Mouse (Mus musculus): Measurements from ENCODE around the gene Meis1. TPM values are rescaled to one million over a fixed set of nuclear protein-coding genes. Genes with fewer than 3 reads are reported as not detected.

The Meis1 gene
- total RNA-seq, 4 experiments from 2014 or later, result 6.9 to 10.6 (median 7.7) TPM

DNA sequence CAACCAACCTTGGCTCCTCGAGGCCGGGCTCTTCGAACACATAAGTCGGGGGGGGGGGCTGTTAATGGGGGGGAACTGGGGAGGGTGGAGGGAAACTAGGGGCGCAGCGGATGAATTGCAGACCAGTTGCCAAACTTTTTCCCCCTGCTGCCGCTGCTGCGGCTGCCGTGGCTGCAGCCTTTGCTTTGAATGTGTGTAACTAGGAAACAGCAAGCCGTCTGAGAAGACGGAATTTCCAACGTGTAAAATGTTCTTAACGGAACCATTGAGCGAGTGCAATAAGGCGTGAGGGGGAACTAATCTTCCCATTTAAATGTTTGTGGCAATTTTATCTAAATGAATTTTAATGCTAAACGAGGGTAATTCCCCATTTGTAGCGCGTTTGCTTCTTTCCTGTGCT lies 140.8 kb downstream of the Meis1 start:
- no peak for DNase-seq (ENCODE audit: low spot score in 2 of 2)

DNA sequence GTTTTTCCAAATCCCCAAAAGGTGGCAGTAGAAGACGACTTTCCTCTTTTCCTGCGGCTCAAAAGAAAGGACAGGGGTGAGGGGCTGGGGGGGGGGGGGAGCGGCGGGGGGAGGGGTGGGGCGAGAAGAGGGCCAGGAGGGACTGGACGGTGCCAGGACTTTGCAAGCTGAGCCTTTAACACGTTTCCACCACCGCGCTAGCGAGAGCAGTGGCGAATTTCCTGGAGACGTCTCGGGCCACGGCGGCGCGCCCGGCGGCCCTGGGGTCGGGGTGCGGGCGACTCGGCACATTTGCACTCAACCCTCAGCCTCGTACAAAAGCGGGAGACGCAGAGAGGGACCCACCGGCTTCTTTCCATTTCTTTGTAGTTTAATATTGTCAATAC lies 141.2 kb downstream of the Meis1 start:
- no peak for DNase-seq (ENCODE audit: low spot score in 2 of 2)

DNA sequence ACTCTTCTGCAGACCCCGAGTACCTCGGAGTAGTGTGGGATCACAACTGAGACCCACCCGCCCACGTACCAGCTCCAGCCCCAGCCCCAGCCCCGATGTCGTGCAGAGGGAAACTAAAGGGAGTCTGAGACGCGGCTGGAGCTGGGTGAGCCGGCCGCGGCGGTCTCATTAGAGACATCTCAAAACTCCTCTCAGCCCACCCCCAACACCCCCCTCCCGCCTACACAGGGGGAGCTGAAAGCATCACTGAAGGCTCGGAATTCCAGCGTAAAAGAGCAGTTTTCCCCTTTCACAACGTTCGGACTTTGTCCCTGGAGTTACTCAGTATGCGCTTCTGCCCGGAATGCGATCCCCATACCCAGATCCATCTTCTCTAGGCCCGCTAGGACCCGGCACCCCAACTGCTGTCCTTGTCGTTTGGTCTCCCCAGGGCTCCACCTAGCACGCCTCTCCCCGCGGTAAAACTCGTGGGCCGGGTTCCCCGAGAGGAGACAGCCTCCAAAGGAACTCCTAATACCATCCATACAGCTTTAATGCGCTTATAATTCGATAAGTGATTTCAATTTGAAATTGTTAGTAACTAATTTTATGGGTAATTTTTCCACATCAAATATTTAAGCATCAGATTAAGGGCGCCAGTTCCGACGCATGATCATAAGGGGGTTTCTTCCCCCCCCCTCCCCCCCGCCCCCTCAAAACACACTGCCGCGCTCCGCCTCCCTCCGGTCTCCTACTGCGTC lies 141.7 kb downstream of the Meis1 start:
- no peak for DNase-seq (ENCODE audit: low spot score in 2 of 2)

DNA sequence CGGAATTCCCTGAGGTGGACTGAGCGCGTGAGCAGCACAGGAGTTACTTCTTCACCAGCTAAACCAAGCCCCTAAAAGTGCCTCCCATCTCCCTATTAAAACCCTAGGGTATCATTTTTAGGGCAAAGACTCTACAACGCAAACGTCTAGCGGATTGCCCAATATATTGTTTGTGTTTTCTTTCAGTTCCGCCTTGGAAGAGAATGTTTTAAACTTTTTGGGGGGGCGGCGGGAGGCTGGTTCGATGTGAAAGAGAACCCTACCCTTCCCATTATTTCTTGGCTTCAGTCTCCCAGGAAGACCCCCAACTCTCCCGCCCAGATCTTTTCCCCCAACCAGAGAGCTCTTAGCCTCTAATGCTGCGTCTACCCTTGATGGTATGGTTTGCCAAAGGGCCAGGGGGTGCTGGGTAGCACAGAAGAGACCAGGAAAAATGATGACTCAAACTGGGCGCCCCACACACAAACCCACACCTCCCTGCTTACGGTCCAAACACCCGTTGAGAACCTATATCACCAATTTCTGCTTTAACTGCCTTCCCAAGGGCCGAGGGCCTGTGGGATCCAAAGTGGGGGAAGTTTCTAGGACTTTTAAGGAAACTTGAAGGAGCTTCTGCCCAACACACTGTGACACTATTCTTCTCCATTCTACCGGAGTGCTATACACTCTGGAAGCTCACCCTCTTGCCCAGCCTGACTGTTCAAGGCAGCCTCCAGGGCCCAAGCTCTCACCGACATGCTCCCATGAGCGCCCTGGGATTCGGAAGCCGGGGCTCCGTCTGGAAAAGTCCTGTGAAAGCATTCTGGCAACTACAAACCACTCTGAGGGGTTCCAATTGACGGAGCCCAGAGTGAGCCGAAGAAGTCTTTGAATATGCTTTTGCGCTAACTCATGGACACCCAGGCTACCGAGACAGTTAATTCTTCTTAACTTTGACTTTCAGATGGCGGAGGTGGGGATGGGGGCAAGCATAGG lies 142.6 kb downstream of the Meis1 start:
- DNase-seq (ENCODE audit: low spot score in 2 of 2), result no peak

DNA sequence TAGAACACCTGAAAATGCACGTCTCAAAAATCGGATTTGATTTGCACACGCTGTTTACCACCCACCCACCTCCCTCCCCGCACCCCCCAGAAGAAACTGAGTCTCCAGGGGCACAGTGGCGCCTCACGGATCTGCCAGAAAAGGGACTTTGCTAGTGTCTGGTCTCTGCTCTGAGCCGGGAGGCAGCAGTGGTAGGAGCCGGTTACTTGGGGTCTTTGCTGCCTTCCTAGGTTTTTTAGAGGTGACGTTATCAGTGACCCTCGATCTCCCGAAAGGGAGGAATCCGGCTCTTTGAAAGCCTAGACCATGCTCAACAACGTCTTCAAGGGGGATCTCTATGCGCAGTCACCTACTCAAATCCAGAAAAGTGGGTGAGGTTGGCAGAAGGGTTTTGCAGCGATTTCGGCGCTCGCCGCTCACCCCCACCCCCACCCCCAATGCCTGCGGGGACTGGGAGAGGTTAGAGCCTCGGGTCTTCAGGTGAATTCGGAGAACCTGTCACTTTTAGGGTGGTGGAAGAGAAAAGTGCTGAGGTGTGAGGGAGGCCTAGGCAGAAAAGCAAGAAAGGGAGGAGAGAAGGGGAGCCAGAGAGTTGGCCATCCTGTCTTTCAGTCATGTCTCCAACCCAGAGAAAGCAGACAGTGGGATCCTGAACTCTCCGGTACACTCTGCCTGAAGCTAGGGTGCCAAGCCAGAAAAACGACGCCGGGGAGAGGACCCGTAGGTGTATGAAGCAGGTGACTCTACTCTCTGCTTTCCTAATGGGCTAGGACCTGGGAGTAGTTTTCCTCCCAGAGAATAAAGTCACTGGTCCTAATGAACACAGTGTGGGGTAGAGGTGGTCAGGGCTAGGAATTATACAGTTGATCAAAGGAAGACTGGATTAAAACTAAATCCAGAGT lies 143.5 kb downstream of the Meis1 start:
- DNase-seq (ENCODE audit: low spot score in 2 of 2), result no peak

DNA sequence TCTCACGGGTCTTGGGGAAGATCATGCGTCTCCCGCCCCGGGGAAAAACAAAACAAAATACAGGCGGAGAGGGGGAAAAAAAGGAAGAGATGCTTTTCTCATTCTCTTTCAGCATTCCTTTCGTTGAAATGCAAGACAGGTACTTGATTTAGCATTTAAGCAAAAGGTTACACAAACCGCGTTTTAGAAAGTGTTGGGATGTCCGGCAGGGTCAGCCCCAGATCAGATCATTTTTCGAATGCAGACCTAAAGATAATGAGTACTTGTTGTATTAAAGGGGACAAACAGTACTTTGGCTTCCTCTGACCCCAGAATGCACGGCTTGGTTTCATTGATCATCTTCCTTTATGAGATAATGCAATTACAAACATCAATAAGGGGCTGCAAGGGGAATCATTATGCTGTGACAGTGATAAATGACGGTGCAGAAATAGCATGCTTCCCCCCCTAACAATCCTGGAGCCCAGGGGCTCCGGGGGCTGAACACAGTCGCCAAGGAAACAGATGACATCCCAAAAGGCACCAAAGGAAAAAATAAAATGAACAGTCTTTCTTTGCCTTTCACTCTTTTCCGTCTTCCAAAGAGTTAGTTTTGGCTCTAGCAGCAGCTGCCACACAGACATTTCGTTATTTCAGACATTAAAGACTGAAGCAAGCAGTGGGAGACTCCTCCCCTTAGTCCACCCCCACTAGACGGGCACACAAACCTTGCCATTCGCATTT lies 144.3 kb downstream of the Meis1 start:
- no peak for DNase-seq (ENCODE audit: low spot score in 2 of 2)

DNA sequence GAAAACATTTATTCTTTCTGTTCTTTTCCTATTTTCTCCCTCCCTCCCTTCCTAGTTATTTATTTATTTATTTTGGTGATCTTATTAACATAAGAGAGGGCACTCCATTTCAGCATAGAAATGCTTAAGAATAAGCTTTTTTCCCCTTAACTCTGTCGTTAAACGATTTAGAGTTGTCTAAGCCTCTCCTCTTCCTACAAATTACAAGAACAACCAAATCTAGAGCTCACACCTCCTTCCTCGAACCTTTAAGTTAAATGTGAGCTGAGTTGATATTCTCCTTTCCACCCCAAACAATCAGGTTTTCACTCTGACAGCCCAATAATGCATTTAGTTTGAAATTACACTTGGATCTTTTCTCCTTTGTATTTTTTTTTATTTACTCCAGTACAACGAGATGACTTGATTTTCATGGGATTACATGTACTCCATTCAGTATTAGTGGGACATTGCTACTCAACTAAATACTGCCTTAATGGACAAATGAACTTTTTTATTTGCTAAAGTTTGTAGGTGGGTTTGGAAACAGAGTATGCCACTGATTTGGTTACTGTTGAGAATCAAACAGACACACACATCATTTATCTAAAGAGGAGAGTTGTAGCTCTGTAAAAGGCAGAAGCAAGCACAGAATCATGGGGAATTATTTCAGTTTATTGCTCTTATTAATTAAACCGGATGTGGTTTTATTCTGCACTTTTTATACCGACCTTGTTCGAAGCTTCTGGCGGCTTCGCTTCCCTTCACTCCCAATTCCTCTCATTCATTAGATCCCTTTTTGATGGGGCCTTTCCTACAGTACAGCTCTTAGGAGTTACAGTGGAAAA lies 145.1 kb downstream of the Meis1 start:
- no peak for DNase-seq (ENCODE audit: low spot score in 2 of 2)

DNA sequence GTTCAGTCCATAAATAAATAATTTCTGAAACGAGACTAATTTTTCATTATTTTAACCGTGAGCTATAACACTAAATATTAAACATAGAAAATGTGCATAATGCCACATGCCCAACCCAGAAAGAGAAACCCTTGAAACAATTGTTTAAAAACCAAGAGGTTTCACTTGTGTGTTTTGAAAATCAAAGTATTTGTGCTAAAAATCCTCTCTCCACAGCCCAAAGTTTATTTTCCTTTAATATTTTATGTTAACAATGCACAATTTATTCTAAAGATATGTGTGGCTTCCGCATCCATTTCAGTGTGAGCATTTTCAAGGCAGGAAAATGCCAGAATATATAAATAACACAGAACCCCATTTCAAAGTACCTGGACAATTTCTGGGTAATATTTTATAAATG lies 146.0 kb downstream of the Meis1 start:
- DNase-seq (ENCODE audit: low spot score in 2 of 2), result no peak

DNA sequence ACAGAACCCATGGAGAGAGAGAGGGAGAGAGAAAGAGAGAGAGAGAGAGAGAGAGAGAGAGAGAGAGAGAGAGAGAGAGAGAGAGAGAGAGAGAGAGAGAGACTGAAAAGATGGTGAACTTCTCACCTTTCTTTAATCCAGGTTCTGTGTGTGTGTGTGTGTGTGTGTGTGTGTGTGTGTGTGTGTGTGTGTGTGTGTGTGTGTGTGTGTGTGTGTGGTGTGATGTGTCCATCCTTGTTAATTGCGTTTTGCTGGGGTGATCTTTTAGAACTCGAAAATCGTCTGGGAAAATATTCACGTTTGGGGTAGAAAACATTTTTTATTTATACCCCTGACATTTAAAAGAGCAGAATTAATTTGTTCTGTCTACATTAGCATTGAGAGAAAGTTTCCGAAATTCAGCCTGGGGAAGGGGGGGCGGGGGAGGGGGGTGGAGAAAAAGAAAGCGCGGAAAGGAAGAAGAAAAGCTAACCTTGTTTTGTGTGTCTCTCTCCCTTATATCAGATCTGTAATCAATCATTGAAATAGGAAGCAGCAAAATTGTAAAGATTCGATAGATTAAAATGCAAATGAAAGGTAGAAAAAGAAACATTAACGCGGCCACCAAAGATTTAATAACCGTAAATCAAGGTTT lies 146.6 kb downstream of the Meis1 start:
- no peak for DNase-seq (ENCODE audit: low spot score in 2 of 2)

DNA sequence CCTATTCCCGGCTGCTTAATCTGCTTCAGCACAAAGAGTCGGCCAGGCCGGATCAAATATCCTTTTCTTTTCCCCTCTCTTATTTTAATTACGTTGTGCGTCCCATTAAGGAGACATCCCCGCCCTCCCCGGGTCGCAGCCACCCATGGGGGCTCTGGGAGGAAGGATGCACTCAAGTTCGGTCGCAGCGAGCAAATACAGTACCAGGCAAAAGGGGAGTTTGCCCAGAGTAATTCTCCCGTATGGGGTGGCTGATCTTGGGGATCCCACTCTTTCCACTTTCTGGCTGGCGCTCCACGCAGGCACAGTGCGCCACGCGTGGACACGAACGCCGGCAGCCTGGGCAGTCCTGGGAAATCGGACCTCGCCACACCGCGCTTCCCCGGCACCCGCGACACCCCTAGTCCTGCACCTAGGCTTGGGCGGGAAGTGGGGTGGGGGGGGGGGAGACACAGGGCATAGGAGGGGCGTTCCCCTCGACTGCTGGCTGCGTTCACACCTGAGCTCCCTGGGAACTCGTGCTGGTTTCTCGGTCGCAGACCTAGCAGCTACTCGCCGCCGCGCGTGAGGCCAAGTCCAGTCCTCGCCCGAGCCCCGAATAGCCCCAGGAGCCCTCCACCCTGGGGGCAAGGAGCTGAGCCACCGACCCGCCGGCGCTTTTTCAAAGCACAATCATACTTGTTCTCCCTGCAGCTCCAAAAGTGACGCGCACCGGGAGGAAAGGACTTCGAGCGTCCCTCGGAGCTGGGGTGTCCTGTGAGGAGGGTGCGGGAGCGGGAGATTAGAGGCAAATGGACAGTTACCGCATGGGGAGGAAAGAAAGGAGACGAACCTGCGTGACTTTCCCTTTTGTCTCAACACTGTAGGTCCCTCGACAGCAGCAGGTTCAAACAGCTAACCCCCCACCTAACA lies 147.4 kb downstream of the Meis1 start:
- no peak for DNase-seq (ENCODE audit: low spot score in 2 of 2)

DNA sequence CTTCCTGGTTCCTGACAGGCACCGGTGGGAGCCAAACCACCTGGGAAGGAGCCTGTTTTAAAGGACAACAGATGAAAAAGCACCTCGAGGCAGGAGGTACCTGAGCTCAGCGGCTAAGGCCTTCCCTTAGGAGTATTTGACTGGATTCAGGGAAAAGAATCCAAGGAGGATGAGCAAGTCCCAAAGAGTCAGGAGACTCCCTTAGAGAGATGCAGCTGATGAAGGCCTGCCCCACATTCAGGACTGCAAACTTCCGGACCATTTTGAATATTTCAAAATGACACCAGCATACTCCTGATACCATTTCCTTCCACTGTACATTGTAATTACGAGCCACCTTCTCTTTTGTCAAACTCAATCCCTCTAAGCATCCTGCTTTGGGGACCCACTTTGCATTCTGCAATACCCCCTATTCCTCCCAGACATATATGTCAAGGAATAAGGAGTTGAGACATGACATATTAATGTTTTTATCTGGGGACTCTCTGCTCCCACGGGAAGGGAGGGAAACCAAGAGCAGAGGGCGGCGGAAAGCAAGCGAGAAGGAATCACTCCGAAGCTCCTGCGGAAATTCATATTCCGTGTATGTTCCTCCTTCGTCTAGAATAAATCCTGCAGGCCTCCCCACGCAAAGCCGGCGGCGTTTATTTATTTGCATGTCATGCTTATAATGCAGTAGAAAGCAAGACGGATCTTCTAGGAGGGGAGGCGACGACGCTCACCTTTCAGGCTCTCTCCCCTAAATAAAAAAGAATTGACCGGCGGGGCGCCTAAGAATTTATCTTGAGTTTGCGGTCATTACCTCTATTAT lies 148.5 kb downstream of the Meis1 start:
- DNase-seq (ENCODE audit: low spot score in 2 of 2), result no peak

DNA sequence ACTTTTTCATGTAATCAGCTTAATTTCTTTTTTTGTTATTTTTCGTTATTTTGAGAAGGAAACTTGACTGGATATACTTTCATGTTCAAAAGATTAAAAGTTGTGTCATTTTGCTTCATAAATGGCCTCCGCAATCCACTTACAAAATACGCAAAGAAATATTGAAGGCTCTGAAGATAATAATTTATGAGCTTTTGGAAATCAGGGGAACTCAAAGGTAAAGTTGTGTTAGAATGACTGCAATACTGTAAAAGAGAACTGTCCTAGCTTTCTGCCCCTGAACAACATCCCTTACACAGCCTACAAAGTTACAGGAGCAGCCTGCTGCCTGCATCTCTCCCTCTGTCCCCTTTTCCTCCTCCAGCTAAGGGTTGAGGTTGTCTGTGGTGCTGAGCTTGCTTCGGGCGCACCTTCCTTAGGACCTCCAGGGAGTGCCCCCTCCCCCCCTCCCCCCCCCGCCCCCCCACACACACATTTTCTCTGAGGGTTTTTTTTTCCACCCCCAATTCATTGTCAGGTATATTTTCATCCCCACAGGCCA lies 149.3 kb downstream of the Meis1 start:
- DNase-seq (ENCODE audit: low spot score in 2 of 2), result no peak

DNA sequence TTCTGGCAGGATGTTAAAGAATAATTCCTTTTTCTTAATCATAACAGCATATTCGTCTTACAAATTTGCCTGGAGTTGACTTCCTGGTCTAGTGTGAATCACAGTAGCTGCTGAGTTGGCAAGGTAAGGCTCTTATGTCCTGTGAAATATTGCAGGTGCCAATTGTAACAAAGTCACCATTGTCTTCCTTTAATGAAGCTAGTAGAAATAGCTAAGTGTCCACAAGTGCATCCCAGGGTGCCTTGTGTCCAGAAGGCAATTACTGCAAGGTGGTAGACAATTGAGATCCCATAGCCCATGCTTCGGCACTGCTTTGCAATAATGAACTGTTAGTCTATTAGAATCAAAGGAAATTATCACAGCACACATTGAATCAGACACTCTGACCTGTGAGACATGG lies 151.1 kb downstream of the Meis1 start:
- DNase-seq (ENCODE audit: low spot score in 2 of 2), result no peak

DNA sequence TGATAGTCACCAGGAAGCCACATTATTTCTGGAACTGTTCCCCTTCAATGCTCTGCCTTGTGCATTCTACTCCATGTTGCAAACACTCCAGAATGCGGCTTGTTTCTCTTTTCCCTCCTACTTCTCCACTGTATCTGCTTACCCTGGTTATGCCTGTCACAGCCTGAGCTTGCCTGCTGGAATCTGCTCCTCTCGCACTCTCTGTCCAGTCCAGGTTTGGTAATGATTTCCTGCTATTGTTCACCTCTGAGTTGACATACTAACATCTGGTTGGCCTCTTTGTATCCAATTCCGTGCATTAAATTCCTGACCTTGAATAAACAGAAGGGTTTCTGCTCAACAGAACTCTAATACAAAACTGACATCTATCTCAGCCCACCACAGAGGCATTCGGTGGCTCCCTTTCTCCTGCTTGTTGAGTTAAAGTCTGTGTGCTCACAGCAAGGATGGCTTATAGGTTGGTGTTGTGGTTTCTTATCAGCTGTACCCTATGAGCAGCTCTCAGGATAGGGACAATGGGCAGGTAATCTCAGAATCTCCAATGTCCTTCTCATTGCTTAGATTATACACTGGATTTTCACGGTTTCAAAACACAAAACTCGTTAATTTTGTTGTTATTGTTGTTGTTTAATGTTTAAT lies 152.5 kb downstream of the Meis1 start:
- no peak for DNase-seq (ENCODE audit: low spot score in 2 of 2)

DNA sequence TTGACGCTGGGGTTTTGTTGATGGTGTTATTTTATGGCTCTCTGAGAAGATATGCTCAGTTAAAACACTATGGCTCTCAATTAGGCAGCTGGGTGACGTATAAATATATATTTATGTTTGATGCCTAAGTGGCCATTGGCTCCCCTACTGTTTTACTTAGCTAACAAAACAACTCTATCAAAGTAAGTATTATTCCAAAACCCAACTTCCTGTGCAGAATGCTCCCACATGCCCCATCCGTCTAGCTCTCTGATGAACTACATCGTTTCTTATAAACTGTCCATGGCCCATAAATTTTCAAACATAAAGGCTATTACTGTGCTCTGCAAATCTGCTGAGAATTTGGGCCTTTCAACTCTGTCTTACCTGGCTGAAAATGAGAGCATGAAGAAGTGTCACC lies 168.0 kb downstream of the Meis1 start:
- no peak for DNase-seq (ENCODE audit: low spot score in 2 of 2)

DNA sequence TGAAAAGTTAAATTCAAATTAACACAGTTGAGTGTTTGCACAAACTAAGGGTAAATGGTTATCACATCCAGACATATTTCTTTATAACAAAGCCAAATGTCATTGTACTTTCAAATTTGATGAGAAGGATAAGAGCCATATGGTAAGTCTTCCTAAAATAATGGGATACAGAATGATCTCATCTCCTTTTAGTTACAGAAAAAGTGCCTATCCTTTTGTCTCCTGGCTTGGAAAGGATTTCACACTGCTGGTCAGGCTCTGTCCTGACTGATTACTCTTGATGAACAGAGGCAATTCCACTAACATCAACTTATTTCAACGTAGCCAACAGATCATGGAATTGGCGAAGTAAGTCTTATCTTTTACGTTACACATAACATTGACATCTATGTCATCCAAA lies 171.1 kb downstream of the Meis1 start:
- DNase-seq (ENCODE audit: low spot score in 2 of 2), result no peak

DNA sequence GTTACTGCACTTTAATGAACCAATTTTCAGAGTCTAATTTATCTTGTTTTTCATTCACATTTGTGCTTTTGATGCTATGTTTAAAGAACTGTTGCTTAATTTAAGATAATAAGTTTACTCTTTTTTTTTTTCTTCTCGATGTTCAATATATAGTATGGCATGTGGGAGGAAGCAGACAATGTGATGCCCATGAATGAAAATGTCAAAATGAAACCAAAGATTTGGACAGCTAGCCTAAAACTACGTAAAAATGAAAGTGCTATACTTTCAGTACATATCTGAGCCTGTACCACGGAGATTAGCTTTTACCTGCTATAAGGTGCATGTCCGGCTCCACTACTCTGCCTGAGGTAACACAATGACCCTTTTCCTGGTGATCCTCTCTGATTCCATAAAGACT lies 172.3 kb downstream of the Meis1 start:
- no peak for DNase-seq (ENCODE audit: low spot score in 2 of 2)

All from left cerebral cortex, adult 8-10 months (tissue).